Mouse (Mus musculus) left cerebral cortex, postnatal 10 days (tissue): ENCODE measurements around the gene Carmil1. TPM values are rescaled to one million over a fixed set of nuclear protein-coding genes. Genes with fewer than 3 reads are reported as not detected.

Source experiments
- DNase-seq, 2 experiments: peaks; one replicate each; pipeline ENCODE4 v3.0.0; 2021 to 2022; ENCODE audit warnings: low spot score in 2 of 2, mixed read lengths in 1 of 2; ENCODE audit errors: extremely low spot score in 1 of 2
- intact Hi-C: fragments of 180-260 bp; cut with DNase I; formaldehyde crosslinking; loops from one replicate; pipeline ENCODE4 v1.15.1; 2025
- total RNA-seq, 2 experiments: library from RNA; stranded (reverse); gene quantifications; 2 replicates each; pipeline ENCODE4 v1.2.3; 2021

Gene Carmil1
- 10 to 100 TPM; 47.6 to 52.3 TPM for total RNA-seq

DNA sequence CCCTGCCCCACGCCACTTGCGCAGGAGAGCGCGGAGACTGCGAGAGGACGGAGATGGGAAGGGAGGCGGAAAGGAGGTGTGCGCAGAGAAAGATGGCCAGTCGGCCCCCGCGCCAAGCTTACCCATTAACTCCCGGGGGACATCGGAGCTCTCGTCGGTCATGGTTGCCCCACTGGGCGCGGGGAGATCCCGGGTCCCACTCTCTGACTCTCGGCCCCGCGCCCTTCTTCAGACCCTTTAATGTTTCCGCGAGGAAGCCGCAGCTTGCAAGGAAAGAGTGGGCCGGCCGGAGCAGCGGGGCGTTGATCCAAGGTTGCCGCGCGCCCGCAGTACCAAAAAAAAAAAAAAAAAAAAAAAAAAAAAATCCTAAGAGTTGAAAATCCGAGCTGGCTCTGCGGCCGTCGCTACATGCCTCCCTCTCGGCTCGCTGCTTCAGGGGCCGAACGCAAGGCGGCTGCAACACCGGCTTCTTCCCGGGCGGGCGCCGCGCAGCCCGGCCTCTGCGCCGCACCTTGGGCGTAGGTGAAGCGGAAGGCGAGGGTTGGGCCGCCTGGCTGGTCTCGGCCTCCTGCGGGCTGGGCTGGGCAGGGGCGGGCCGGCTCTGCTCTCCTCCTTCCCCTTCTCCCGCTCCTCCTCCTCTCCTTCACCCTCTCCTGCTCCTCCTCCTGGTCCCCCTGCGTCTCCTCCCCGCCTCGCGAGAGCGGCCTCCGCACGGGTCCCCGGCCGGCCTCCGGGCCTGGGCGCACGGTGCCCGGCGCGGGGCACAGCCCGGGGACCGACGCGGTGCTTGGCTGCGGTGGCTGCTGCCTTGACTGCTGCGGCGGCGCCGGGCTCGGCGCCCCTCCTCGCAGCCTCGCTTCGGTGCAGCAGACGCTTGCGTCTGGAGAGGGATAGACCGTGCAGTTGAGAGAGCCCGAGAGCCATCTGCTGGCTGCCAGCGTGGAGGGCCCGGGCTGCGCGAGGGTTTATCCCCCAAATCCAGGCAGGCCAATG is at the start of gene Carmil1:
Carmil1 (minus strand) TSS at position 357 of the 993 bp plus-strand sequence.
- peak; percentile 85 to 88 for DNase-seq
- intact Hi-C loops, result loop anchor here (5.0 kb wide), 3 partner anchors 168 to 448 kb away; no protein-coding TSS in a partner anchor

DNA sequence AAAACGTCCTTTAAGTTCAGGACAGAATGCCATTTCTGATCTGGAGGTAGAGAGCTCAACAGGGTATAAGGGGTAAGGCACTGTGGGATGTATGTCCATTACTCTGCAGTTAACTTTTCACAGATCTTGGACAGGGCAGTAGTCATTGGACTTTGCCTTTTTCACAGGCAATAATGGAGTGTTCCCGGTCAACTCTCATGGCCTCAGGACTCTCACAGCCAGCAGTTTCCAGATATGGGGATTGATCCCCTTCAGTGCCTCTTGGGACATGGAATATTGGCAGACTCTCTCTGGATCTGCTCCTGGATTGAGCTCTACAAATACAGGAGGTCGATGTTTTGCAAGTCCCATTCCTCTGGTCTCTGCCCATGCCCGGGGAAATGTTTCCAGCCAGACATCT is 49.5 kb upstream of the Carmil1 start:
- no peak for DNase-seq
- intact Hi-C loops, result no loop called here

DNA sequence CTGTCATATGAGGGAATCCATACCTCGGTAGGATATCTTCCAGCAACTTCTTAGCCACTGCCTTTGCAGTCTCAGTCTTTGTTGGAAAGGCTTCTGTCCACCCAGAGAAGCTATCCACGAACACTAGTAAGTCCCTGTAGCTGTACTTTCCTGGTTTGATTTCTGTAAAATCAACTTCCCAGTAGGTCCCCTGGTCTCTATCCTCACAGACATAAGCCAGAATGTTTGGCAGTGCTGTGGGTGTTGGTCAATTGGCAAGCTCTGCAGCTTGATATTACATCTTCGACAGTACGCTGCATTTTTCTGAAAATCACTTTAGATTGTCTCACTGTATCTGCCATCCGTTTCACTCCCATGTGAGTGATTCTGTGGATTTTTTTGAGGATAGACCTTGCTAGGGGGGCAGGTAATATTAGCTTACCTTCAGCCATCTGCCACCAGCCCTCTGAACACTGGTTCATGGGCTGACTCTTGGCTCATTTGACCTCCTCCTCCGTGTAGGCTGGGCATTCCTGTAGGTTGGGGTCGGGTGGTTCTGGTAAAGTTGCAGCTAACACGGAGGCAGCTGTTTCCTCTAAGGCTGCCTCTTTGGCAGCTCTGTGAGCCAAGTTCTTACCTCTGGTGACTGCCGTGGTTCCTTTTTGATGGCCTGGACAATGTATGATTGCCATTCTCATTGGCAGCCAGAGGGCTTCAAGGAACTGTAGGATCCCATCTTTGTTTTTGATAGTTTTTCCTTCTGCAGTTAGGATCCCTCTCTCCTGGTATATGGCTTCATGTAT is 47.6 kb upstream of the Carmil1 start:
- intact Hi-C loops, result no loop called here

DNA sequence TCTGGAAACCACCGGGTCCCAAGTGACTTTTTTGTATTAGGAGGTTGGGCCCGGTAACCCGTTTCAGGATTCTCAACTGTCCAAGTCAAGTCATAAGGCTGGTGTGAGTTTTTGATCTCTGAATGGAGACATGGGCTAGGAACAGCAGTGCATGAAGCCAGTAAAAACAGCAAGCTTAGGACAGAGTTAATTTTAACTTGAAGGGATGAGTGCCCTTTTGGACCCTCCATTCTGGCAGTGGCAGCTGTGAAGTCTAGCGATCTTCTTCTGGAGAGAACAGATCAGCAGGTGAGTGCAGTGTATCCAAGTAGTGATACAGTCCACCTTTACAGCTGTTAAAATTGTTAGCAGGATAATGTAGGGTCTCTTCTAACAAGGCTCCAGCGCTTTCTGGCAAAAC is 46.6 kb upstream of the Carmil1 start, which contains the start of gene Cmah:
Cmah (plus strand) TSS at position 204 of the 400 bp plus-strand sequence.
- intact Hi-C loops, result no loop called here
- no peak for DNase-seq

More for the DNA sequence above, 47.6 kb upstream of the Carmil1 start:
- DNase-seq, result no peak

DNA sequence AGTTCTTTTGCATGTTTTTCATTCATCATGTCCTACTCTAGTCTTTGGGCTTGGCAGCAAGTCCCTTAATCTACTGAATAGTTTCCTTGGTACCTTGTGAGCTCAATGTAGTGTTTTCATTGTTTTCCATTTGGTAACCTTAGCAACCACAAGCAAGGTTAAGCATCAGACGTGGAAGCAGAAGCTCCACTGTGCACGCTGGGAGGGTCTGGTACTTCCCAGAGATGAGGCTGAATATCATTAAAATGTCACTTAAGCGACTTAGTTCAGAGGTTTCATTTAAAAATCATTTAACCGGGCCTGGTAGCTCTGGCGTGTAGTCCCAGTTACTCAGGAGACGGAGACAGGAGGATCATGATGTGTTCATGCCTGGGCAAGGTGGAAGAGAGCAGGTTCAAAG is 40.7 kb upstream of the Carmil1 start:
- no peak for DNase-seq
- intact Hi-C loops, result no loop called here

DNA sequence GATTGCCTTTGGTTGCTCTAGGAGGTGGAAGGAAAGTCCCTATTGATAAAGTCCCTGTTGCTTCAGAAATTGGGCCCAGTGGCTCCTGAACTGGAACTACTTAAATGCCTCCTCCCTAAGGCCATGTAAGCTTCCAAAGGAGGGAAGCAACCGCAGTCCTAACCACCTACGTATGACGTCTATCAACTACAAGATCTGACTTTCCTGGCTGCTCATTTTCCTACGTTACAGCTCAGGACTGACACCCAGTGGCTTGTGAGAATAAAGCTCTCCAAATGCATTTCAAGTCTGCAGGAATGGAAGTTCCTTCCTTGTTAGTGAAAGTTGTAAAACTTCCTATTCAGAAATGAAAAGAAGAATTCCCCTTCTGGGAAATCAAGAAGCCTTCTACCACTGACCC is 38.0 kb upstream of the Carmil1 start:
- intact Hi-C loops, result no loop called here

DNA sequence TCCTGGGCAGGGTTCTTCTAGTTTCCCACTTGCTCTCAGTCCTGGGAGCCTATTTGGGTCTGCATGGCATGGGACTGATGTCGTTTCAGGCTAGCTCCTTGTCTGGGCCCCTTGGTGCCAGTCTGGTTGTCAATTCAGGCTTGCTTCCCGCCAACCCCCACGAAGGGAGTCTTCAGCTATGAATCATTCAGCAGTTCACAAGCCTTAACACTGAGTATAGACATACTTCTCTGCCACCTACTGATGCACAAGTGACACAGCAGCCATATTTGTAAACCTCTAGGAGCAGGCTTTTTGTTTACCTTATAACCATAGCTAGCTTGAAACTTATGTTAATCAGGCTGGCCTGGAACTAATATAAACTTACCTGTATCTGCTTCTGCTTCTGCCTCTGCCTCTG is 36.0 kb upstream of the Carmil1 start:
- DNase-seq, result no peak
- intact Hi-C loops, result no loop called here

More for the DNA sequence above, 38.0 kb upstream of the Carmil1 start:
- DNase-seq, result peak; percentile 32 to 36

DNA sequence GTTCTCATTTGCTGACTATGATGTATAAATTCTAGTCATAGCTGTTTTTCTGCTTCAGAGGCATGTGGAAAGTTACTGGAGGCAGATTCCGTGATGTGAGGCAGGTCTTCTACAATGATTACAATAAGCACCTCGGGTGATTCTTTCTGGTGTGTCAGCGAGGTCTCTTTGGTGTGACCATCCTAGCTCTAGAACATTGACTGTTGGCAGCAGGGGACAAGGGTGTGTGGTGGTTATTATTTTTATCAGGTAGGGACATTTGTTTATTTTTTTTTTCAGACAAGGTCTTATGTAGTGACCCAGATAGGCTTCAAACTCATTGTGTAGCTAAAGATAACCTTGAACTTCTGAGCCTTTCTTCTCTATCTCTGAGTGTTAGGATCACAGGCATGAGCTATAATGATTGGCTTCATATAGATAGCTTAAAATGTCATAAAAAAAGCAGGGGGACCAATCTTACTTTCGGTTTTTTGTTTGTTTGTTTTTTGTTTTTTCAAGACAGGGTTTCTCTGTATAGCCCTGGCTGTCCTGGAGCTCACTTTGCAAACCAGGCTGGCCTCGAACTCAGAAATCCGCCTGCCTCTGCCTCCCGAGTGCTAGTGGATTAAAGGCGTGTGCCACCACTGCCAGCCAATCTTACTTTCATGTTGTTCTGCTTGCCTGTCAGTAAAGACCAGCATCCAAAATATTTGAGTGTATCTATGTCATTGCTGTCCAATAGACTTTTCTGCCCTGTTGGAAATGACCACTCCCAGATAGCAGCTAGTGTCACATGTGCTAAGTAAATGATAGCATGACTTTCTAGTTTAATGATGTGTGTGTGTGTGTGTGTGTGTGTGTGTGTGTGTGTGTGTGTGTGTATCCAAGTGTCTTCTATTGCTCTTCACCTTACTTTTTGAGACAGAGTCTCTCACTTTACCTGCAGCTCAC is 30.7 kb upstream of the Carmil1 start:
- DNase-seq, result no peak
- intact Hi-C loops, result no loop called here

DNA sequence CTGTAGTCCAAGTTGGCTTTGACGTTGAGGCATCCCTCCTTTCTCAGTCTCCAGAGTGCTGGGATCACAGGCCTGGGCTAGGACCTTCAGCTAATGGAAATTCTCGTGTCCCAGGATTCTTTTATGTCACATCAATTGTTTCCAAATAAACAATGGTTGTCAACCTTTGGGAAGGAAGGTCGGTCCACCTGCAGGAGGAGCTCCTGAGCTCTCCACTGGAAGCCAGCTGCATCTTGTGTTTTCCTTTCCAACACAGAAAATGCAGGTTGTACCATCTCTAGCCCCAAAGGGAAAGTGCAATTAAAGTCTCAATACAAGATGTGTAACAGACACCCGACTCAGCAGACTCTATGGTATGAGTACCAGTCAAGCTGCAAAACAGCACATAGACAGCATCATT is 25.7 kb upstream of the Carmil1 start:
- intact Hi-C loops, result no loop called here

DNA sequence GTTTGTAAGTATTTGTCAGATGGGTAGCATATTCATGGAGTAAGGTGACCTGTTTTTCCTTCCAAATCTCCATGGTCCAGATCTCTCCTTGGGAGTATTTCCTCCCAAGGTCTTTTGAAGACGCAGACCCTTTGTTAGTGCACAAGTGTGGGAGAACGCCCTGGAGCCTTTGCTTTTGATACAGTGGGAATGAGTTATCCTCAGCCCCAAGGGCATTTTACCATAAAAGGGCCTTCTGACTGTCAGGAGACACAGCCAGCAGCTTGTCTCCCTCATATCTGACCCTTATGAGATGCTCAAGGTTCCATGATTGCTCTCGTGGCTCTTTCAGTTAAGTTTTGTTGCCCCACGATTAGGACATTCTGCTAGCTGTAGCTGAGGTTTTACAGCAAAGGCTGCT is 24.9 kb upstream of the Carmil1 start:
- intact Hi-C loops, result no loop called here
- no peak for DNase-seq

More for the DNA sequence above, 25.7 kb upstream of the Carmil1 start:
- no peak for DNase-seq

DNA sequence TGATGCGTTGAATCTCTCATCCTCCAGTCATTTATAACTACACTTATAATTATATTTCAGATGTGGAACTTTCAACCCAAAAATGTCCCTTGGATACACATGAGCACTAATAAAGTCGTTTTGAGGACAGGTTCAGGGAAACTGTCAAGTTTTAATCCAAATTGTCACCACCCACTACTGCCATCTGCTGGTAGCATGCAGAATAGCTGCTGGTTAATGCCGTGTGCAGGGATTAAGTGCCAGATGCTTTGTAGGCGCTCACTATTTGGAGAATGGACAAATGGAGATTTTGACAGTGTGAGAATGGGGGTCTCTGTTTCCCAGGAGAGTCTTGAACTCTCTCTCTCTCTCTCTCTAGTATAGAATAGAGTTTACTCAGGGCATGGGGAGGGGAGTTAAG is 16.7 kb upstream of the Carmil1 start:
- no peak for DNase-seq

DNA sequence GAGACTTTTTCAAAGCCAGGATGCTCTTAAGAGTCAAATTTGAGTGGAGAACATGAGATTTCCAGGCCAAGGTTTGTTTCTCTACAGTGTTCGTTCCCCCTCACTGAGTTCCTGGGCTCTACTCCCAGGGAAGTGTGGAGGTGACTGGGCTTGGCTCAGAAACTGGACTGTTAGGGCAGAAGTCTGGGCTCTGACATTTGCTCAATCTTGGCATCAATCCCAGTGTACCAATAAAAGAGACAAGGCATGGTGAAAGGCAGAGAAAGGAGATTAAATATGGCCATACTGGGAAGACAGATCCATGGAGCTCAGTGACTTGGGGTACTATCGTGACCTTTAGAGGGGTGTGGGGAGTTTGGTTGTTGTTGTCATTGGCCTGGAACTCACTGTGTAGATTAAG is 6.8 kb upstream of the Carmil1 start:
- intact Hi-C loops, result no loop called here
- no peak for DNase-seq

More for the DNA sequence above, 16.7 kb upstream of the Carmil1 start:
- intact Hi-C loops, result no loop called here

DNA sequence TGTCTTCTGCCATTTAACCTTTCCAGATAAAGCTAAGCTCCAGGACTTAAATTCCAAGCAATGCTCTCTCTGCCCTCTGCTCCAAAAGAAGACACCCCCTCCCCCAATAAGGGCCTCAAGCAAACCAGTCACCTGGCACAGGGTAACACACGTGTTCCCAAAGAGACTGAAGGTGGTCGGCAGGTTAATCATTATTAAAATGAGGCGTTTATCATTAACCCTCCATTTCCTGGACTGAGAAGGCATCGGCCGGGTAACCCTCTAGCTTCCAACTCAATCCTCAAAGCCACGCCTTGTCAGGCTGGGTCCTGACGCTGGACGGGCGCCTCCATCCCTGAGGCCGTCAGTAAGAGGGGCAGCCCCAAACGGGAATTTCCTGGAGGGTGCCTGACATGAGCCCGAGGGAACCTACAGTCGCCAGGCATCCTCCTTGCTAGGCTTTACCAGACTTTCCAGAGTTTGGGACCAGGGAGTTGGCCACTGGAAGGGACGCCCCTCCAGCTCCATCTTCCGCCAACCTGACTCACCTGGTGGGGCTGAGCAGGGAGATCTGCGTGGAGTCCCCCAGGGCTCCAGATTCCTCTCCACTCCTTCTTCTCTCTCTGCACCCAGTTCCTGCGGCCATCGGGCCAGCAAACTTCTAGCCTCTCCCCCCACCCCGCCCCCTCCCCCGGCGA is 695 bp downstream of the Carmil1 start:
- peak in 1 of 2 experiments; percentile 39 for DNase-seq
- intact Hi-C loops, result loop anchor here (5.0 kb wide), 3 partner anchors 168 to 448 kb away; no protein-coding TSS in a partner anchor

DNA sequence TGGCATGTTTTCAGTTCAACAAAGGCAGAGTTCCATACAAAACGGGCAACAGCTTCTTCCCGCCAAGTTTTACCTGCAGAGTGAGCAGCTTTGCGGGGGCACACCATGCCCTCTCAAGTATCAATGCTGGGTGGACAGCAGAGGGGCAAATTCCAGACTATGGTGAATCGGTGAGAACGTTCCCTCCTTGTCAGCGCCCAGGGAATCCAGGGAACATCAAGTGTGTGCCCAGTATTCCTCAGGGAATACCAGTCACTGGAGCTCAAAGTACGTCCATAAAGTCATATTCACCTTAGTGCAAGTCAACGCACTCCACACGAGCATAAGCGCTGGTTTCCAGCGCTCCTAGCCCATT is 1.2 kb downstream of the Carmil1 start:
- intact Hi-C loops, result no loop called here
- DNase-seq, result no peak

DNA sequence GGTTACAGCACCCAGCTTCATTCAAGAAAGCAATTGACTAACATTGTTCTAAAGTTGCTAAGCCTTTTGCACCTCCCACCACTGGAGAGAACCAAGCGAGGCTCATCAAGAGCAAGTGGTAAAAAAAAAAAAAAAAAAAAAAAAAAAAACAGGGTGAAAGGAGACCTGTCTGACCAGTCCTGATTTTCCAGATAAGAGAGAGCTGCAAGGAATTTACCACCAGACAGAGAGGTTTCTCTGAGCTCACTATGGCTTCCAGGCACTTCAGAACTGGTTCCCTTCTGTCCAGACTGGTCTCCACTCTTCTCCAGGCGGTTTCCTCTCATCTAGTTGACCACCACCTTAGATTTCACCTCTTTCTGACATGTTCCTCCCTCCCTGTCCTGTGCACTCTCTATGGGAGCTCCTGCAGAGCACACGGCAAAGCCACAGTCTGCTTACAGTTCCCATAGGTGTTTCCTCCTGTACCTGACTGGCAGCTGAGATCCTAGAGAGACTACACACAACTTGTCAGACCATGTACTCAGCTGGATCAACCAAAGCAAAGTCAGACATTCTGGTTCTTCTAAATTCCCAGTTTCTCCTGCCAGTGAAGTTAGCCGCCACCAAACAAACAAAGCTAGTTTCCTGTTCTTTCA is 7.7 kb downstream of the Carmil1 start:
- no peak for DNase-seq
- intact Hi-C loops, result no loop called here

DNA sequence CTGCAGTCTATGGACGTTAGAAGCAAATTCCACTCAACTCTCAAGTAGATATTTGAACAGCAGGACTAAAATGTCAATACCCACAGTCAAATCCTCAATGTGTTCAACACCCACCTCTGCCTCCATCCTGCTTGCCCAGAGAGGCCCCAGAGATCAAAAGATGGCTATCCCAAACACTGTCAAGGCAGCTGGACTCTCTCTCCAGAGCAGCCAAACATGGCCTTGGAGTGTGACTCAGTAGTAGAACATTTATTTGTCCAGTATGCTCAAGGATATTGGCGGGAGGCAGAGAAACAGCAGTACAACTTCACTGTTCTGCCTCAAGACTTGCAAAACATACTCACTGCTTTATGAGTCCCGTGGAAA is 11.5 kb downstream of the Carmil1 start:
- DNase-seq, result no peak
- intact Hi-C loops, result no loop called here

DNA sequence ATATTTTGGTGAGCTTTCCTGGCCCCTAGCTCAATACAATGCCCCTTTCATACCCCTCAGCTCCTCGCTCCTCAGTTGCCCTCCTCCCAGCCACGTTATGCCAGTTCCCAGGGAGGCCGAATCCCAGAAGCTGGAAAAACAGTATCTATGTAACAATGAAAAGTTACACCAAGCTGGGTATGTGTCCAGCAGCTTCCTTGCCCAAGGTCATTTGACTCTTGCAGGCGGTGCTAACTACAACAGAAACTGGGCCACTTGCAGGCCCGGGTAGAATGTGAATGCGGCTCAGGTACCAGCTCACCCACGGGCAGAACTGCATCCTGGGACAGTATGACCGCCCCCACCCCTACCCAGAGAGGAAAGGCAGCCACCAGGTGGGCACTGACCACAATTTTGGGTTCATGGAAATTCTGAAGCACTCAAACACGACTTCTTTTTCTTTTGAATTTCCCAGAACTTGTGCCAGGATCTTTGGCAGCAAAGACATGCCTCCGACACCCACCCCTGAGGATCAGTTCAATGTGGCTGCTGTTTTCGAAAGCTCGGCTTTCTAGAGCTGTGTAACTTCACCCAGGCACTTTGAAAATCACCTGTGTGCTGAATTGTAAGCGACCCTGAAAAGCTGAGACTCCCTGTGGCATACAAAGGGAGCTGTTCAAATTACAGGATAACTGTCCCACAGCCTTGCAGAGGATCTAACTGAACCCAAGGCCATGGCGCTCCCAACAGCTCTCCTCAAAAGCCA is 12.1 kb downstream of the Carmil1 start:
- DNase-seq, result no peak
- intact Hi-C loops, result no loop called here
